Mouse (Mus musculus) neural tube, embryonic 11.5 days (tissue): Measurements from ENCODE around the gene Fads2. TPM values are rescaled to one million over a fixed set of nuclear protein-coding genes. Genes with fewer than 3 reads are reported as not detected.

ENCODE experiments used
- ATAC-seq: fragments of 200-750 bp; cut with Nextera tagmentation; 2 replicates; pipeline ENCODE4 v1.8.0; 2017; ENCODE audit warnings: moderate number of reproducible peaks, mild to moderate bottlenecking, moderate TSS enrichment, moderate library complexity; ENCODE audit not compliant: insufficient read depth, low FRiP score, low TSS enrichment
- DNase-seq: peaks from one replicate; pipeline ENCODE4 v3.0.0-alpha.2; 2015; ENCODE audit warnings: low spot score
- H3K27ac ChIP-seq: fragments of 300-500 bp; sonication (generic); 2 replicates; pipeline ENCODE4 v1.5.1; 2014; ENCODE audit warnings: low read depth, mild to moderate bottlenecking, low read length
- H3K27me3 ChIP-seq: fragments of 300-500 bp; sonication (generic); 2 replicates; pipeline ENCODE4 v1.6.1; 2014; ENCODE audit warnings: mild to moderate bottlenecking, low read length, mixed read lengths; ENCODE audit not compliant: control insufficient read depth, insufficient read depth
- H3K36me3 ChIP-seq: fragments of 300-500 bp; sonication (generic); 2 replicates; pipeline ENCODE4 v1.6.1; 2014; ENCODE audit warnings: mild to moderate bottlenecking, low read length, moderate library complexity, mixed read lengths; ENCODE audit not compliant: control insufficient read depth, insufficient read depth
- H3K4me1 ChIP-seq: fragments of 300-500 bp; sonication (generic); 2 replicates; pipeline ENCODE4 v1.6.1; 2014; ENCODE audit warnings: low read length, mixed read lengths; ENCODE audit not compliant: control insufficient read depth, insufficient read depth
- H3K4me2 ChIP-seq: fragments of 300-500 bp; sonication (generic); 2 replicates; pipeline ENCODE4 v1.6.1; 2014; ENCODE audit warnings: low read depth, mild to moderate bottlenecking, moderate library complexity
- H3K4me3 ChIP-seq: fragments of 300-500 bp; sonication (generic); 2 replicates; pipeline ENCODE4 v1.5.1; 2014; ENCODE audit warnings: low read depth, low read length
- H3K9ac ChIP-seq: fragments of 300-500 bp; sonication (generic); 2 replicates; pipeline ENCODE4 v1.6.1; 2014; ENCODE audit warnings: mild to moderate bottlenecking, low read length
- H3K9me3 ChIP-seq: fragments of 300-500 bp; sonication (generic); 2 replicates; pipeline ENCODE4 v1.6.1; 2016; ENCODE audit warnings: low read length; ENCODE audit not compliant: control insufficient read depth
- WGBS: fragments of 180-500 bp; shearing (Covaris S2); extraction: QIAGEN DNeasy Blood & Tissue Kit; methylation state at CpG from one replicate; pipeline ENCODE4 v1.1.7; 2014; 5-methylcytosine and 5-hydroxymethylcytosine counted together
- polyA plus RNA-seq: library from polyadenylated mRNA; unstranded; fragments of >200 nt; fragmentation: Nextera tagmentation; extraction: Ambion mirVana; gene quantifications from 2 replicates; pipeline ENCODE4 v1.2.1, GENCODE M21; 2014

Gene Fads2
- polyA plus RNA-seq, 1 experiment from 2014 or later, result 48.9 TPM

GRCm38 (mm10) chr19:10071166-10071565, 30.4 kb downstream of the Fads2 start:
- no peak overlapping the region for H3K27ac ChIP-seq
- DNase-seq (no peak), ATAC-seq (no peak)
- H3K9me3 ChIP-seq, result no peaks in the 10 kb centered on the region
- no peak overlapping the region for H3K4me3 ChIP-seq
- peaks cover 62% of the 10 kb centered on the region for H3K36me3 ChIP-seq
- H3K4me2 ChIP-seq, result no peak overlapping the region
- H3K4me1 ChIP-seq, result no peaks in the 10 kb centered on the region
- H3K9ac ChIP-seq, result no peak overlapping the region
- no peaks in the 10 kb centered on the region for H3K27me3 ChIP-seq
- 90% methylated on average over 5 of the region's 5 CpGs for WGBS

DNA sequence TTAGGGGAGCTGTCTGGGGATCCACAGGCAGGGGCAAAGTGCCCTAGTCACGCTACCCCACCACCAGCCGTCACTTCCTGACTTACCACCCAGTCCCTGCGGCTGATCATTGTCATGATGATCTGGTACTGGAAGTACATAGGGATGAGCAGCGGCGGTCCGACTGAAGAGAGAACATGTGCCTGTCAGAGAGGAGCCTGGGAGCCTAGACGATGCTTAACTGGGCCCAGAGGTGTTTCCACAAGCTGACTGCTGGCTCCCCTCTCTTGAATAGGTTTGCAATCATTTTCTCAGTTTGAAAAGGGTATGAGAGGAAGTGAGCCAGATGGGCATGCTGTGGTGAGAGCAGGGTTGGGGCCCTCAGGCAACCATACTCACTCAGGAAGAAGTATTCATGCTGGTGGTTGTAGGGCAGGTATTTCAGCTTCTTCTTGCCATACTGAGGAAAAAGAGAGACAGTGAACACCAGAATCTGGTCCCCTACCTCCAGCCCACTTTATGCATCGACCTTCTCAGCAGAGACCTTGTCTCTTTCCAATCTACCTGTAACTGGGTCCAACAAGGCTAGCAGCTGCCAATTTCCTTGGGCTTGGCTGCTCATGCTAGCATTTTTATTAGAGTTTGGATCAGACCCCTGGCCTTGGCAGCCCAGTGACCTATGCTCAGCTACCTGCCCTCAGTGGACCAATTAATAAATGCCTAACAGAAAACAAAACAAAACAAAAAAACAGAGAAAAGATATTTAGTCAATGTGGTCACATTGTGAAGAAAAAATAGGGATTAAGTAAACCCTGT, 31.2 kb downstream of the Fads2 start:
- no peaks in the 10 kb centered on the region for H3K4me1 ChIP-seq
- no peak for DNase-seq
- no peak overlapping the region for H3K9ac ChIP-seq
- H3K9me3 ChIP-seq, result no peaks in the 10 kb centered on the region
- ATAC-seq, result no peak
- no peak overlapping the region for H3K4me2 ChIP-seq
- peaks cover 58% of the 10 kb centered on the region for H3K36me3 ChIP-seq
- H3K27ac ChIP-seq, result no peak overlapping the region
- H3K4me3 ChIP-seq, result no peak overlapping the region
- WGBS, result 99% methylated on average over 8 of the region's 8 CpGs
- H3K27me3 ChIP-seq, result no peaks in the 10 kb centered on the region

- H3K4me1 ChIP-seq, result no peaks in the 10 kb centered on the region
- no peak overlapping the region for H3K27ac ChIP-seq
- no peak overlapping the region for H3K4me3 ChIP-seq
- no peak for ATAC-seq
- H3K9me3 ChIP-seq, result no peaks in the 10 kb centered on the region
- H3K9ac ChIP-seq, result no peak overlapping the region
- WGBS, result 94% methylated on average over 7 of the region's 7 CpGs
- H3K27me3 ChIP-seq, result no peaks in the 10 kb centered on the region
- no peak overlapping the region for H3K4me2 ChIP-seq
- no peak for DNase-seq
- peaks cover 54% of the 10 kb centered on the region for H3K36me3 ChIP-seq
Observed at GRCm38 (mm10) chr19:10067701-10068100, 33.8 kb downstream of the Fads2 start.

DNA sequence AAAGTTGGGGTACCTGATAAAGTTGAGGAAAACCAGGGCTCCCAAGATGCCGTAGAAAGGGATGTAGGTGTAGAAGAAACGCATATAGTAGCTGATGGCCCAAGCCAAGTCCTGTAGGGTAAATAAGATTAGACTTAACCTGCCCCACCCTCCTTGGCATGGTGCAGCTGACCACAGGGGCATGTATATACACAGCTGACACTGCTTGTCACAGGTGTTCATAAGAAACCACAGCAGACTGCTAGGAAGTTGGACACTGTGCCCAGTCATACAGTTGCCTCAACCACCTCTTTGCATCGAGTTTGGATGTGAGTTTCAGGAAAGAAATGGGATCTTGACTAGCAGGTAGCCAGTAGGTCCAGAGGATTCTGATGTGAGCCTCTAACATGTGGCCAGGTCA, 35.0 kb downstream of the Fads2 start:
- ATAC-seq, result no peak
- 92% methylated on average over 3 of the region's 3 CpGs for WGBS
- Histone ChIP-seq H3K36me3 (peaks cover 57% of the 10 kb centered on the region), H3K27me3 (no peaks in the 10 kb centered on the region), H3K9ac (no peak overlapping the region), H3K4me3 (no peak overlapping the region), H3K4me1 (no peaks in the 10 kb centered on the region), H3K4me2 (no peak overlapping the region), H3K9me3 (no peaks in the 10 kb centered on the region), H3K27ac (no peak overlapping the region)
- DNase-seq, result no peak

- H3K4me1 ChIP-seq, result no peaks in the 10 kb centered on the region
- H3K36me3 ChIP-seq, result peaks cover 57% of the 10 kb centered on the region
- WGBS, result 94% methylated on average over 4 of the region's 4 CpGs
- DNase-seq (no peak), ATAC-seq (no peak)
- no peaks in the 10 kb centered on the region for H3K9me3 ChIP-seq
- H3K27ac ChIP-seq, result no peak overlapping the region
- H3K4me2 ChIP-seq, result no peak overlapping the region
- H3K4me3 ChIP-seq, result no peak overlapping the region
- H3K9ac ChIP-seq, result no peak overlapping the region
- H3K27me3 ChIP-seq, result no peaks in the 10 kb centered on the region
Observed at GRCm38 (mm10) chr19:10066189-10066500, 35.4 kb downstream of the Fads2 start.

DNA sequence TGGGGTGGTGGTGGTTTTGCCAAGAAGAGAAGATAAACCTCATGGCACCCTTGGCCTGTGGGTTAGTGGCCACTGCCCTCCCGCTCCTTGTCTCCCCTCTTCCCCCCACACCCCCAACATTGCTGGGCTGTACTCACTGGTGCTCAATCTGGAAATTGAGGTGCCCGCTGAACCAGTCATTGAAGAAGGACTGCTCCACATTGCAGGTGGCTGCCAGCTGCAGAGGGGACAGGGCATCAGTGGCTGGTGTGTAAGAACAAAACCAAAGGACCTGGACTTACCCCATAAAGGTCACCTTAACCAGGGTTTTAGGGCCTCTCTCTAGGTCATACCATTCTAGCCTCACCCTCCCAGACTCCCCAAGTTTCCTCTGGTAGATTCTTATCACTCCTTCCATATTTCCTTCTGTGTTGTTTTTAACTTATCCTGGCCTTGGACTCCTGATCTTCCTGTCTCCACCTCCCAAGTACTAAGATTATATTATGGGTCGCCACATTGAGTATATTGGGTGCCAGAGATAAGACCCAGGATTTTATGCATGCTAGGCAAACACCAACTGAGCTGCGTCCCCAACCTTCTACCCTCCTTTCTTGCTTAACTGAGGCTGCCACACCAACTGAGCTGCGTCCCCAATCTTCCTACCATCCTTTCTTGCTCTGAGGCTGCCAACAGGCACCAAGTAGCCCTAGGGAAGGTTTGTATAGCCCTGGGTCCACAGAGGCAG, 35.9 kb downstream of the Fads2 start:
- Histone ChIP-seq H3K4me1 (no peaks in the 10 kb centered on the region), H3K4me3 (no peak overlapping the region), H3K27ac (no peak overlapping the region), H3K36me3 (peaks cover 57% of the 10 kb centered on the region), H3K27me3 (no peaks in the 10 kb centered on the region), H3K4me2 (no peak overlapping the region), H3K9ac (no peak overlapping the region), H3K9me3 (no peaks in the 10 kb centered on the region)
- WGBS, result 93% methylated on average over 5 of the region's 5 CpGs
- DNase-seq, result no peak
- ATAC-seq, result no peak

GRCm38 (mm10) chr19:10064173-10065012, 37.2 kb downstream of the Fads2 start:
- no peak for ATAC-seq
- no peaks in the 10 kb centered on the region for H3K9me3 ChIP-seq
- DNase-seq, result no peak
- no peak overlapping the region for H3K27ac ChIP-seq
- no peak overlapping the region for H3K4me2 ChIP-seq
- WGBS, result 88% methylated on average over 10 of the region's 10 CpGs
- H3K4me3 ChIP-seq, result no peak overlapping the region
- peaks cover 50% of the 10 kb centered on the region for H3K36me3 ChIP-seq
- no peak overlapping the region for H3K9ac ChIP-seq
- no peaks in the 10 kb centered on the region for H3K4me1 ChIP-seq
- no peaks in the 10 kb centered on the region for H3K27me3 ChIP-seq

DNA sequence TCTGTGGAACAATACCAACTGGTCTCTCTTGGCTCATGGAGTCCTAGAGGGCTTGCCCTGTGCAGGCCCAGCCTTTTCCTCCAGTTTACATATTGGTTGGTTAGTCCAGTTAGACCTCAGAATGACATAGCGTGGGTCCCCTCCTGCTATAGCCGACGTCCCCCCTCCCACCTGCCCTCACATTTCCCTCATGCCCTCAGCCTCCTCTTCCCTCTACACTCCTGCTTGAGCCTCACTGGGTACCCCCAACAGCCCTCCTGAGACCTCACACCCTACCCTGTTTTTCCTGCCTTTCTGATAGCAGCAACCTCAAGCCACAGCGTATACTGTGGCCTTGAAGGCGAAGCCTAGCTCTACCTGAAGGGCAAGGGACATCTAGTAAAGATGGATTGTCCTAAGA, 38.7 kb downstream of the Fads2 start:
- WGBS, result 88% methylated on average over 5 of the region's 5 CpGs
- H3K9ac ChIP-seq, result no peak overlapping the region
- H3K27ac ChIP-seq, result no peak overlapping the region
- no peaks in the 10 kb centered on the region for H3K4me1 ChIP-seq
- no peaks in the 10 kb centered on the region for H3K27me3 ChIP-seq
- H3K4me3 ChIP-seq, result no peak overlapping the region
- ATAC-seq (no peak), DNase-seq (no peak)
- H3K36me3 ChIP-seq, result peaks cover 39% of the 10 kb centered on the region
- no peaks in the 10 kb centered on the region for H3K9me3 ChIP-seq
- no peak overlapping the region for H3K4me2 ChIP-seq
